Mouse (Mus musculus): ENCODE data around the gene Aqp3.
"Not testable (repeated sequence)": the region's sequence is repeated elsewhere in the genome, so short reads cannot be mapped to it uniquely, and the experiment has no call there.

Gene Aqp3

DNA sequence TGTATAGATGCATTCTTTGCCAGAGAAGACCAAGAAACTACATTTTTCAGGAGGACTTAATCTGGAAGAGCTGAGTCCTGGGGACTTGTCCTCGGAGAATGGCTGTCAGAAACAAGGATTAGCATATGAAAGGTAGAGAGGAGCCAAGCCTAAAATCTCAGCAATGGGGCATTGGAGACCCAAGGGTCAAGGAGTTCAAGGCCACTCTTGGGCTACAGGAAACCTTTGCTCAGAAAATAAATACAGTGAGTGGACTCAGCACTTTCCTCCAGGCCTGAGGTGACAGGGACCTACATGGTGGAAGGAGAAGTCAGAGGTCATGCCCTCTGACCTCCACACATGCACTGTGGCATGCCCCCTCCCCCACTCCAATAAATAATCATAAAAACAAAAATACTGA is 3.0 kb upstream of the Aqp3 start:
- no peak for DNase-seq

DNA sequence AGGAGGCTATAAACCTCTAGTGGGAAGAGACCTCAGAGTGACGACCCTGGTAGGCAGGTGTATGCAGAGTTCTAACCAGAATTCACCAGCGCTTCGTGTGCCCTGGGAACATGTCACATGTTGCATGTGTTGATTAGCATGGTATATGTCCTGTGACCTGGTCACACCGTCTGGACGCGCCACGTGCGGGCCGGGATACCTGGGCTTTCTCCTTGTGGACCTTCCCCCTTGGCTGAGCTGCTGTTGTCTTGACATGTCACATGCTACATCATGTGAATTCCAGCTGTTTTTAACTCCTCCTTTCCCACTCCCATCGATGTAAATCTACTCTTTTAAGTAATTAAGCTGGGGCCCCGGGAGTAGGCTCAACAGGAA is 581 bp upstream of the Aqp3 start:
- no peak for DNase-seq

DNA sequence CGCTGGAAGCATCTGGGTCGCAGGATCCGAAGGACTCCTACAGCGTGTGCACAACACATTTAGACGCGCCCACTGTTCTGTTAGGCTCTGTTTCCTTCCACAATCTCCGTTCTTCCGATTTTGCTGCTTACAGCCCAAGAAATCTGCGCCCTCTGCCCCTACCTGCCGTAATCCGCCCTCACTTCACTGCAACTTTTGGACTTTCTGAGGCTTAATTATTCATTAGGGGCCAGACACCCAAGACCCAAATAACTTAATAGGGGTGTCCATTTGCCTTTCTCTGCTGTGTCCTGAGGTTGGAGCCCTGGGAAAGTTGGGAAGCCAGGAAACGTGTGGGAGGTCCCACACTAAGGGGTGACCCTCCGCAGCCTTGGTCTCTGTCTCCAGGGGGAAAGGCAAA is 602 bp downstream of the Aqp3 start:
- DNase-seq: no peak

DNA sequence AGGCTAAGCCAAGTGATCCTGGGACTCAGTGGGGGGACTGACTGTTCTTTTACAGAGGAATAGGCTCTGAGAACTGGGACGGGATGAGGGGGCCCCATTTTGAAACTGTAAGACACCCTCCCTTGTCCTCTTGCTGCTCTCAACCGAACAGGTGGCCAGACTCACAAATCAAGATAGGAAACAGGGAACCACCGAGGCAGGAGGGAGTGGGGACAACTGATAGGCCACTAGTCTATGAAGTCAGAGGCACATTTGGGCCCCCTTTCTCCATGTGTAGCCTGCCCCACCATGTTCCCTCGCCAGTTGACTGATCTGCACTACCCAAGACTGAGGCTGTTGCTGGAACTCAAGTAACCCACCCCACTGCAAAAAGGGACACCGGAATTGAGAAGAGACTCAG is 1.2 kb downstream of the Aqp3 start:
- DNase-seq: no peak

DNA sequence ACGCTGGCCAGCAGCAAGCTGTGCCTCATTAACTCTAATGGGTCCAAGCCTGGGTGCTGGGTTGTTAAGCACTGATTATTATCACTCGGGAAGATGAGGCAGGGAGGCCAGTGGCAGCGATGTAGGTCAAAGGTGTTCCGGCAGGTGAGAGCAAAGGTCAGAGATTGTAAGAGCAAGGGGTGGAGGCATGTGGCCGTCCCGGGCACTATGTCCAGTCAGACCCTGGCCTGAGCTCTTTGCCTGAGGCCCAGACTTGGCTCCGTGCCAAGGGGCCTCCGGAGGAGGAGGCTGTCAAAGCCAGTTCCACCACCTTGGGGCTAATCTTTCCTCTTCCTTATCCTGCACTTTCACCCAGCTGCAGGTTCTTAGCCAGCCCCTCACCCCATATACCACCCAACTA is 1.8 kb downstream of the Aqp3 start:
- no peak for DNase-seq

DNA sequence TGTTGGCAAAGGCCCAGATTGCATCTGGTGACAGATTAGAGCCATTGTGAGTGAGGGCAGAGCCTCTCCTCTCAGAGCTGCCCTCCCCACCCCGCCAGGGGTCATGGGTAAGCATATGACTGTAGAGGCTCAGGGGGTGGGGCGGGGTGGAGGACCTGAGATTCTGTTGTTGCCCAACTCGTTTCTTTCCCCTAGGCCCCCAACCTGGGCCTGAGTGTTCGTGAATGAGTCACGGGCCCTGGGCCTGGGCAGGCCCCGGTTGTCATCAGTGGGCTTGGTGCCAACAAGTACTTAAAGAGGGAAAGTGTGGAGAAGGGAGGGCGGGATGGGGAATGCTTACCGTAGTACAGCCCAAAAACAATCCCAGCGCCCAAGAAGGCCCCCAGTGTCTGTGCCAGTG is 3.6 kb downstream of the Aqp3 start:
- no peak for DNase-seq

DNA sequence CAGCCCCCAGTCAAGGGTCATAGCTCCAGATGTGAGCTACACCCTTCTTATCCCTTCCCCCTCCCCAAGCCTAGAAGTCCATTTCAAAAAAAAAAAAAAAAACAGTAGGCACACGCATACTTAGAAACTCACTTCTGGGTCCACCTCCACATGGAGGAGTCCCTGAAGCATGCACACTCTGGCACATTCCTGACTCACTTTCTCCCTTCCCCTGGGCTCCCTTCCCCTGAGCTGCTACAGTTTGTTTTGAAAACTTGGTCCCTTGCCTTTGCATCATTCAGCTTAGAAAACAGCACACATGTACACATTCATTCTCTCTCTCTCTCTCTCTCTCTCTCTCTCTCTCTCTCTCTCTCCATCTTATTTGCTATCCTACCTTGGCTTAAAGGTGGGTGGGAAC is 5.0 kb downstream of the Aqp3 start:
- DNase-seq: no peak

DNA sequence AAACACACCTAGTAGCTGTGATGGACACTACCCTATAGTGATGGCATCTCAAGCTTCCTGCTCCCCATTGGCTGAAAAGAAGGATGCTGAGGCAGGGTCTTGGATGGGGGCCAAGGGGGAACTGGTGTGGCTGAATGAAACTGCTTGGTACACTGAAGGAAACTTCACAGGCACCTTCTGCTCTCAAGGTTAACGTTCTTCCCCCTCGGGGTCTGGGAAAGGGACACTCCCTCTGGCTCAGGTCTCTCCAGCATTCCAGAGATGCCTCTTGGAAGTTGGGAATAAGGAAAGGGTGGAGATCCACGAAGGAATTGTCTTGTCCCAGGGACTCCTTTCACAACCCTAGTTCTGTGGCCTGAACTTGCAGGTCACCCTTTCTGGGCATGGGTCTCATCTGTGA is 6.6 kb downstream of the Aqp3 start:
- no peak for DNase-seq

DNA sequence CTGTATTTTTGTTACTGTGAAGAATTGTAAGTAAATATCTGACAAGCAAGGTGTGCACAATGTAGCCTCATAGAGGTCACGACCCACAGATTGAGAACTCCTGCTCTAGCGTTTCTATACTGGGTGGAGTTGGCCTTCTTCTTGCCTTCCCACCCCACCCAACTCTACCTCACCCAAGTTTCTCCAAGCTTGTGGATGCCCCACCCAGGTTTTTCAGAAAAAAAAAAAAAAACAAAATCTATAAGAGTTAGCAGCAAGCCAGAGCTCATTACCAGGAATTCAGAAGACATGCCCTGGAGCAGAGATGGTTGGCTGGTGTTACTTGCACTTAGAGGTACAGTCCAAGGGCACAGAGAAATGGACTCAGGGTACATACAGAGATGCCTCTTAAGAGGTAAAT is 8.3 kb downstream of the Aqp3 start:
- DNase-seq: no peak

DNA sequence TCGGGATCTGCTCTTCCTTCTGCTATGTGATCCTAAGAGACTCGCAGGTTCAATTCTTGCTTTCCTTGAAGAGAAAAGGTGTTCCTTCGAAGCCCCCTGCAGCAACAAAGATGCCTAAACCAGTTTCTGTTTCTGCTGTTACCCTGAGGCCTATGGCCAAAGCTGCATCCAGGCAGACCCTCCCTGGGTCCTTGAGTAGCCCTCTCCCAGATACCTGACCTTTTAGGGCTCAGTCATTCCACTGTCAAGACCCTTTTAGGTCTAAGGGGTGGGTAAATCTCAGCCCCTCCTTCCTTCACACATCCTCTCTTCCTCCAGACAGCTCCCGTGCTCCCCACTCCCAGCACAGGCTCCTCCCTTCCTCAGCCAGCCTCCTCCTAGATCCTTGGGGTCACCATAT is 8.8 kb downstream of the Aqp3 start:
- no peak for DNase-seq

DNA sequence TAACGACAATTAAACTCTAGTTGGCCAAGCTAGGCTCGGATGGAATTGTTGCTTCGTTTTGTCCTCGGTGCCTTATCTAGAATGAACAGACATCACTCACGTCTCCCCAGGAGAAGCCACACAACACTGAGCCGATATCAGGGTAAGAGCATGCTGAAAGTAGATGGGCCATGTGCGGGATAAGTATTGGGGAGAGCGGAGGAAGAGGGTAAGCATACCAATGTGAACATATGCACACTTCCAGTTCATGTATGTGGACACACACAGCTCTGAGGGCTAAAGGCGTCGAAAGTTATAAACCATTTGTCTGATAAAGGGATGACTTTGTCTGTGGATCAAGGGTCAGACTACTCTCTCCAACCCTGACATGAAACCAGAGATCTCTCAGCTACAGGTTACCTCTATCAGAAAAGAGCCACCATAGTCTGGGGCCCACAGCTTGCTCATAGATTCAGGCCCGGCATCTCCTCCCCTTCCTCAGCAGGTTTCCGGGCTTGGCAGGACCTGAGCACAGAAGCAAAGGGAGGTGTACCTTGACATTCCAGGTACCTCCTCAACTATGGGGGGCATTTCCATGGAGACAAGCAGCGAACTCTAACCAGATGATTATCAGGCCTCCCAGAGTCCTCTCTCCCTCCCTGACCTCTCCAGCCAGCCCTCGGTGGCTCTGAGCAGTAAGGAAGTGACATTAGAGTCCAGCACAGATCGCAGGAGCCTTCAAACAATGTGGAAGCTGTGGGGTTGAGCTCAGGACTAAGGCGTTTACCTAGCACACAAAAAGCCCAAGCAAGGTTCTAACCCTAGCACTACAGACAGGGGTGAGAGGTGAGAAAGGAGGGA is 10.3 kb downstream of the Aqp3 start:
- no peak for DNase-seq

DNA sequence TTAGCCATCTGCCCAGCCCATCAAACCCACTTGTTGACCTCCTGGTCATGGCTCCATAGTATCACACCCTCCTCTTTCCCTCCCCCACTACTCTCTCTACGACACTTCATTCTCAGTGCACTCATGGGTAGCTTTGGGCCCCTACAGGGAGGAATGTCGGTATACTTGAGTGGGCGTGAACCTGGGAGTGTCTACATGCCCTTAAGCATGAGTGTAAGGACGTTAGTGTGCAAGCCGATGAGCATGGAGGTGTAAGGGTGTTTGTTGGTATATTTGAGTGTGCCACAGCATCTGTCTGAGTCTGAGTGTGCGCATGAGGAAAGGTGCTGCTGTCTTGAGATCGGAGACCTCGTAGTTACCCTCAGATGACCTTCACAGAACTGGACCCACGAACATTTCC is 11.0 kb downstream of the Aqp3 start:
- no peak for DNase-seq

DNA sequence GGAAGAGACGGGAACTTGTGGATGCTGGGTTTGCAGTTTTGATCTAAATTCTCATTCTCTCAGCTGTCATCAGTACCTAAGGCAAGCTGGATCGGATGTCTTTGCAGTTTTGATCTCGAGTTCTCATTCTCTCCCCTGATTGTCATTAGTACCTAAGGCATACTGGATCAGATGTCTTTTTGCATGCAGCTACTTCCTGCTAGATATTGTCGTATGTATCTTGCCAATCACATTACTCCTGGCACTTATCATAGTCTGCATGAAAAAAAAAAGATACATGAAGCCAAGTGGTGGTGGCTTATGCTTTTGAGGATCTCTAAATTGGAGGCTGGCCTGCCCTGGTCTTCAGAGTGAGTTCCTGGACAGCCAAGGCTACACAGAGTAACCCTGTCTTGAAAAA is 13.2 kb downstream of the Aqp3 start:
- DNase-seq: no peak

DNA sequence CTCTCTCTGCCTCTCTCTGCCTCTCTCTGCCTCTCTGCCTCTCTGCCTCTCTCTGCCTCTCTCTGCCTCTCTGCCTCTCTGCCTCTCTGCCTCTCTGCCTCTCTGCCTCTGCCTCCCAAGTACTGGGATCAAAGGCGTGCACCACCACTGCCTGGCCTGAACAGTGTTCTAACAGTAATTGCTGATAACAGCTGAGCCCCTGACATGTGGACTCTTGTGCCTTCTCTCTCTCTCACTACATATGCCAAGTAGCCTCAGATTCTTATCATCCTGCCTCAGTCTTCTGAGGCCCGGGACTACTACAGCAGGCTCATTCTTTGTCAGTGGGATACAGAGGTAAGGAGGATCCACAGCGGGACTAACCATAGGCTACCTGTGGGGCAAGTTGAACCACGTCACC is 15.2 kb downstream of the Aqp3 start:
- DNase-seq: not testable (repeated sequence)

DNA sequence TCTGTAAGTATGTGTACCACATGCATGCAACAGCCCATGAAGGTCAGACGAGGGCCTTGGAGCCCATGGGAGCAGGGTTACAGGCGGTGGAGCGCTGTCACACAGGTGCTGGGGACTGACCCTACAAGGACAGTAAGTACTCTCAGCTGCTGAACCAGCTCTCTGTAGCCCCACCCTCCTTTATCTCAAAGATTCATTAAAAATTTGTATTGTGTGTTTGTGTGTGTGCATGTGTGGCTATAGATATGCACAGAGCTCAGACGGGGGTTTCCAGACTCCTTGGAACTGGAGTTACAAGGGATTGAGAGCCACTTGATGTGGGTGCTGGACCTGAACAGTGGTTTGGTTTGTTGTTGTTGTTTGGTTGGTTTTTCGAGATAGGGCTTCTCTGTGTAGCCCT is 16.2 kb downstream of the Aqp3 start:
- no peak for DNase-seq

DNA sequence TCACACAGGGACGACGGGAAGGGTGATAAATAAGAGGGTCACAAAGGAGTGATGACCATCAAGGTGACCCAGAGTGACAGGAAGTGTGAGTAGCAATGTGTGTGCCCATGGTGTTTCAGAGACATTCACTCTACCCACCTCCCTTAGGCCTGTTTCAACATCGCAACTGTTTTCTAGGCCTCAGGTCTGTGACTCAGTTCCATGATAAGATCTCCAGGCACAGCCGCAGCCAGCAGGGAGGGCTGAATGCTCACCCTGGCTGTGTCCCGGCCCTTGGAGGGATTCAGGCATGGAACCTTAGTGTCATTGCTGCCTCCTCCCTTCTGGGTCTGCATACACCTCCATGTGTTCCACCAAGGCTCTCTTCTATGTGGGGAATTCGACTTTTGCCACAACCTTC is 19.3 kb downstream of the Aqp3 start:
- no peak for DNase-seq

DNA sequence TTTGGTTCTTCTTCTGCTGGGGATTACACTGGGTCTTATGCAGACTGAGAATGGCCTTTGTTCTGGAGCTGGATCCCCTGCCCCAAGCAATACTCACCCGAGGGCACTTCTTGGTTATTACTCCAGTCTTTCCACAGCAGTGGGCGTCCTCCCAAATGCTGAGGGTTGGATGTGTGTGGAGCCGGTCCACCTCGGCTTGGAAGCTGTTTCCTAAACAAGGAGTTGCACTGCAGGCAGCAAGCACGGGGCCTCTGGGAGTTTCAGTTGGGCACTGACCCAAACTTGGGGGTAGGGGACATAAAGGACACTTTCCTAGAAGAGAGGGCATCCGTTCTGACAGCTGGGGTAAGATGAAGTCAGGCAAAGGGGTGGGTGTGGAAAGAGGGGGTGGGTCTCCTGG is 23.5 kb downstream of the Aqp3 start:
- DNase-seq: no peak

DNA sequence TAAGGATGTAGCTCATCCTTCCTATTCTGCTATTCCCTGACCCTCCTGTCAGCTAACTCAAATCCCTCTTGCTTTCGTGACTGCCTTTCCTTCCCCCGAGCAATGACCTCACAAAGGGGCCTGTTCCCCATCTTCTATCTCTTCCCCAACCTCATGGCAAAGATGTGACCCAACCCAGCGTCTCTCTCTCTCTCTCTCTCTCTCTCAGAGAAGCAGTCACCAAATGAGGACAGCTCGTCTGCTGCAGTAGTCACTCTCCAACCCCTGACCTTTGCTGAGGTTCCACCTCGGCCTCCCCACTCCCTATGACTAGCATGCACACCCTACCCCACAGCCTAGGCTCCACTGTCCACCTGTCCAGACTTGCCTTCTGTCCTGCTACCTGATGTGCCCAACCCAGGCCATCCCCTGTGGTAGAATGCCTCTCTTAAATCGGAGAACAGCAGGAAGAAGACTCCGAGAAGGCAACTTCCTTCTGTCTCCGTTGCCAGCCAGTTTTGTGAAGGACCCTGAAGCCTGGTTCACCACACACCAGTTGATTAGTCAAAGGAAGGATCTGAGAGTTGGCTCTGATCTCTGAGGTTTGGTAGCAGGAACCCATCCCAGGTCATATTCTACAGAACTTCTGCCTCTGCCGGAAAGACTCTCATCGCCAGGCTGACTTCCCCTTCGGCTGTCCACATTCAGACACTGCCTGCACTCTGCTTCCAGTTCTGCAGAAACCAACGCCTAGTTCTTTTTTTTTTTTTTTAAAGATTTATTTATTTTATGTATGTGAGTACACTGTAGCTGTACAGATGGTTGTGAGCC is 24.8 kb downstream of the Aqp3 start:
- no peak for DNase-seq

DNA sequence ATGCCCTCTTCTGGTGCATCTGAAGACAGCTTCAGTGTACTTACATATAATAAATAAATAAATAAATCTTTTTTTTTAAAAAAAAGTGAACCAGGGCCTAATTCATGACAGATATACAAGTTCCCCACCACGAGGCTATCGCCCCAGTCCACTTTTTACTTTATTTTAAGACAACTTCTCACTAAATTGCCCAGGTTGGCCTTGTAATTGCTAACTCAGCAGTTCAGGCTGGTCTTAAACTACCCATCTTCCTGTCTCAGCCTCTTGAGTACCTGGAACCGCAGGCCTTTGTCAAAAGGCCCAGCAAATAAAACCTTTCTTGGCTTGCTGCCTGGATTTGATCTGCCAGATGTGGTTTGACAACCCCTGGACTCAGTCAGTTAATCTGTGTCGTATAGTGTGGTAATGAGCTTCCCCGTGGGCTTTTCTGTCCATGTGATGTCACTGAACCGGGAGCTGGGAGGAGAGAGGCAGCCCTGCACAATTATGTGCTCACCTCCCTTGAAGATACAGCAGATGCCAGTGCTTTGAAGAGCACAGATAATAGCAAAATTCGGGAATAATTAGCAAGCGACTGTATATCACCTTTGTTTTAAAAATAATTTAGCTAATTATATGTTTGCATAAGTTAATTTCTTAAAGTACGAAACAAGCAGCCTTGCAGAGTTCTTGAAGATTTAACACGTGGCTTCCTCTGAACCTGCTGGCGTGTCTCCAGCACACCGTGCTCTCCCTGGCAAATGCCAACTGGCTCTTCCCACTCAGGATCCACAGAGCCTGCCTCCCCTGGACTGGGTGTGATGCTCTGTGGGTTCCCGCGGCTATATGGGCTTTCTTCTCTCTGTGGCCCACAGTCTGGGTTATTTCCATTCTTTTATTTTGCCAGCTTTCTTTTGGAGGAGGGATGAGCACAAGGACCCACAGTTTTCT is 26.2 kb downstream of the Aqp3 start:
- DNase-seq: peak; percentile 30

DNA sequence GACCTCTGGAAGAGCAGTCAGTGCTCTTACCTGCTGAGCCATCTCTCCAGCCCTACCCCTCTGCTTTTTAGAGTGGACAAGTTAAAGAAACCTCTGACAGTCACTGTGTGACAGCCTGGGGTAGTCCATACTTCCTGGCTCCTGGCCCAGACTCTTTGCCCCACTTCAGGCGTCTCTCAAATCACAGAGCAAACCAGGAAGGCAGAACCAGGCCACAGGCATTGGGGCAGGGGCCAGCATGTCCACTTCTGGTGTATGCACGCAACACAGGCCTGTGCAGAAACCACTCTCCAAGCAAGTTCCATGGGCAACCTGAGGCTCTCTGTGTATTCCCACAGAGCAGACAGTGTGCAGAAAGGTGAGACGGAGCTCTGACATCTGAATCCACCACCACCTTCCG is 32.8 kb downstream of the Aqp3 start:
- no peak for DNase-seq

DNA sequence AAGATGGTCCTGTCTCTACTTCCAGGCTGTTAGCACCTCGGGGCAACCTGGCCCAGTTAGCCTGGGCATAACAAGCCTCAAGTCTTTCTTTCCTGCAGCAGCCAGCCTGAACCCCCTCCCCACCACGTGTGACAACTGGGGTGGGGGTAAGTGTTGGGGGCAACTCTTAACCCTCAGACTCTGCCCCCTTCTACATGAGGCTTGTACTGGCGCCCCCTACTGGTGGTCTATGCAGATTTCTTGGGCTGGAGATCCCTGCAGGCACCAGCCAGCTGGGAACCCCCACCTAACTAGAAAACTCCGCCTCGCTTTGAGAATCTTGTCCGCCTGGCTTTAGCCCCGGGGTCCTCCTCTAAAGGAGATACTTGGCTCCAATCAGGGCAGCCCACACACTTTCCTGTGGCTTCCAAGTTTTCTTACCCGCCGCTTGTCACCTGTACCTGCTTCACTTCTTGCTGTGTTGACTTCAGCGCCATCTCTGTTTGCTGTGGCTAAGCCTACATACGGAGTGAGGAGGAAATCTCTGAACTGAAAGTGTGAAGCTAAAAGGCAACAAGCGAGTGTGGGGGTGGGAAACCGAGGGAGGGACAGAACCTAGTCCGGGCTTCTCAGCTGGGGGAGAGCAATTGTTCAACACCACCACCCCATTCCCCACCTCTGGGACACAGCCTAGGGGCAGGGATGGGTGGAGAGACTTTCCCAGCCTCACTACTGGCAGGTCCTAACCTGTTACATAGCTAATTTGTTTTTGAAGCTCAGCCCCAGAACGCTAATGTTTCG is 33.9 kb downstream of the Aqp3 start:
- DNase-seq: no peak

DNA sequence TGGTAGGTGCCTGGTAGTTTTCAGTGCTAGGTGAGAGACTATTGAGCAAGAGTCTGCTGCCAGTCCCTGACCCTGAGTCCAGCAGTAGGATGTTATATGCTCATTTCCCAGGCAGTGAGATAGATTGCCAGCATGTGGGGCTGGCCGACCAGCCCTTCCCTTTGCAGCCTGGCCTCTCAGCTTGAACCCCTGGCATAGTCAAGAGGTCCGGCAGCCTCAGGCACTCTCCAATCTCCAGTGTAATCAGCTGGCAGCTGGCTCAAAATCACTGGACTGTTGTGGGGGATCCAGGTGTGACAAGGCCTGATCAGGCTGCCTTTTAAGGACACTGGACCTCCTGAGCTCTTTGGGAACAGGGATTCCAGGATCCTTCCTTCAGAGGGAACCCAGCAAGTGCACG is 34.6 kb downstream of the Aqp3 start:
- no peak for DNase-seq

DNA sequence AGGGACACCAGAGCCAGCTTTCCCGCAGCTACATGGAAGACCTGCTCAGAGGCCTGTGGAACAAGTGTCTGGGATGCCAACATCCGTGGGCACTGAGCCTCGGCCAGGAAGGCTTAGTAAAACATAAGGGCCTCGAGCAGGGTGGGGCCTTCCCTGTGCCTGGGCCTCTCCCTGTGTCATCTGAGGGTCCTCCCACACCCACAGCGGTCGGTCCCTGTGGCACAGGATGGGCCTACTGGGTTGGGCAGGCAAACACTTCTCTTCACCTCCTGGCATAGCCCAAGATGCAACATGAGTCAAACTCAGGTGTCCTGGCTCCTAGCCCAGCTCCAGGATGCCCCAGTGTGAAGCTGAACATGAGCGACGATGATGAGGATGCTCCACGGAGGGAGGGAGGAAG is 40.6 kb downstream of the Aqp3 start:
- DNase-seq: peak; percentile 56

Measured in cerebellum, adult 9-11 months (tissue).